Mouse (Mus musculus): Measurements from ENCODE around the gene Slc4a1.

Slc4a1 gene

DNA sequence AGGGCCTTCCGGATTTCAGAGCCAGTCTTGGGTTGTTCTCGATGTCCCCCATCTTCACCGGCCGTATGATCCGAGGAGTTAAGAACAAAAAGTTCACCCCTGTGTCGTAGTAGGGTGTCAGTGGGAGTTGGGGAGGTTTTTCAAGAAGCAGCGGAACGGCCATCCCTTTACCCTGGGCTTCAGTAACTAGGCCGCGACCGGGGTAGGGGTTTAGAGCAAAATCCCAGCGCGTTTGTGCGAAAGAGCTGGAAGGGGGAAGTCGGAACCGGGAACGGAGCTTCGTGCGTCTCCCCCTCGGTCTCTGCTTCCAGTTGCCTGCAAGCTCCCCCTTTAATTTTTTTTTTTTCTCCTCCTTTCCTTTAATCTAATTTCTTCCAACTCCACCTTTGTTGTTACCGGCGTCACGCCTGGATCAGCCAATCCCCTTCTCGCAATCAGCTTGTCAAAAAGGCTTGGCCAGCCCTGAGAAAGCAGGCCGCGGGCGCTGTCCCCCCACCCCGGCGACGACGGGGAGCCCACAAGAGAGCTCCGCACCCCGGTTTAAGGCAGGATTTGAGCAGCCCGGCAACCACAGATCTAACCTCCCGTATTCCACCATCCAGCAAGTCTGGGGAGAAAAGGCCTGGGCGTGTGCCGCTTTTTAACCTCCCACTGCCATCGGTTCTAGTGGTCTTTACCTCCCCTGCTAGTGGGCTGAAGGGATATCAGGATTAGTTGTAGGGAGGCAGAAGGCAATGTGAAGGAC is 45.9 kb downstream of the Slc4a1 start:
- peak; percentile 90 for DNase-seq (ENCODE audit: low spot score)

DNA sequence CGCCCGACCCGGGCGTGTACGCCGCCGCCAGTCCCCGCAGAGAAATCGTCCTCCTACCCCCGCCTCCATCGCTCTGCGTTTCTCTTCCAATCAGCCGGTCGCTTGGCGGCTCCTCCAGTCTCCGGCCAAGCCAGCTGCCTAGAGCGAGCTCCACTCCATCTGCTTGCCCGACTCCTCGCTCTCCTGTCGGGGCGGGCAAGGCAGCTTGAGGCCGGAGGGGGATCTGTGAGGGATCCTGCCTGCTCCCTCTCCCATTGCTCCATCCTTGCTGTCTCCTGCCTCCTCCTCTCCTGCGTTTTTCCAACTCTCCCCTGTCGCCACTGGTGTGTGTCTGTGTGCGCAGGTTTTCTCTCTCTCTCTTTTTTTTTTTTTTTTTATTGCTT is 46.6 kb downstream of the Slc4a1 start, which contains the start of gene Ubtf:
Gene Ubtf, minus strand, starts transcription at position 333 of the 383 bp plus-strand sequence.
- peak; percentile 85 for DNase-seq (ENCODE audit: low spot score)

DNA sequence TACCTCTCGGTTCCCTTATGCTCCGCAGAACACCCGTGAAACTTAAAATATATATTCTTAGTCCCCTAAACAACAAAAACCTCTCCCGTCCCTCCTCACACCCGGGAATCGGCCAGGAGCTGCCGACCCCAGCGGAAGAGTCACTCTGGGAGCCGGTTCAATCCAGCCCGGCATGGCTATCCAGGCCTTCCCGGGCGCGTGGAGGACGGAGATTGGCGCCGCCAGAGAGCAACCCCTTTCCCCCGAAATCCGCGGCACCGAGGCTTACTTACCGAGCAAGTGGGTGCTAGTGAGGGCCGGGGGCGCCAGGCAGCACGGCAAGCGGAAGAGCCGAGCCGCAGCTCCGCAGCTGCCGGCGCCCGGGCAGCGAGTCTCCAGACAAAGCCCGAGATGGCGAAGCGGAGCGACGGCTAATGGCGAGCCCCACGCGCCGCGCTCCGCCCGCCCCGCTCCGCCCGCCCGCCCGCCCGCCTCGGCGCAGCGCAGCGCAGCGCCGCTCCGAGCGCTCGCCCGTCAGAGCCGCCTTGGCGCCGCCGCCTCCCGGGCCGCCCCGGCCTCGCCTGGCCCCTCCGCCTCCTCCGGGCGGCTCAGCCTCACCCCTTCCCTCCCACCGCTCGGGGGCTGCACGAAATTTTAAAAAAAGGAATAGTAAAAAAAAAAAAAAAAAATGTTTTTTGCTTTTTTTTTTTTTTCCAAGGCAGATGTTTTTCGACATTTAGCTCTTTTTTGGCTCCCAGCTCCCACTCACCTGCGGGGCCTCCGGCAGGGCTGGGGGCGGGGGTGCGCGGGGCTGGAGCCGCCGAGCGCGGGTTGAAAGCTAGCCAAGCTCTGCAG is 47.2 kb downstream of the Slc4a1 start:
- DNase-seq (ENCODE audit: low spot score) = peak; percentile 48

GRCm38 (mm10) chr11:102317901-102318575 is 48.0 kb downstream of the Slc4a1 start:
- DNase-seq (ENCODE audit: low spot score) = peak; percentile 54

DNA sequence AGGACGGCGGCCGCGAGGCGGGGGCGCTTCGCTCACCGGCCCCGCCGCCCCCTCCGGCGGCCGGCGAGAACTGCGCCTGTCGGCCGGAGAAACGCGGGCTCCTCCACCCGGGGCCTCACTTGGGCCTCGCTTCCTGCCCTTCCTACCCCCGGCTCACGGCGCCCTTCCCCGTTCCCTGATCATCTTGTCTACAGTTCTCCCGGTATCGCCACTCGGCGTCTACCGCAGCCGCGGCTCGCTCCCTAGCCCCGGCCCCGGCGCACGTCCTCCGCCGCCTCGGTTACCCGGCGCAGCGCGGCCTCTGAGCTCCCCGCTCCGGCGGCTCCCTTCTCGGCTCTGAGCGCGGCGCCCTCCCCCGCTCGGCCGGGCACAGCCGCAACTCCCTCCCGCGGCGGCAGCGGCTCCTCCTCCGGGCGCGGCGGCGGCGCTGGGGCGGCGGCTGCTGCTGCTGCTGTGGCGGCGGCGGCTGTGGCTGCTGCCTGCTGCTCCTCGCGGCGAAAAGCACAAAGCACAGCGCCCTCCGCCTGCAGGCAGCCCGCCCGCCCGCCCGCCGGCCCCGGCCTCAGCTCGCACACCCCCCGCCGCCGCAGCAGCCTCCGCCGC is 48.6 kb downstream of the Slc4a1 start:
- peak; percentile 52 for DNase-seq (ENCODE audit: low spot score)

DNA sequence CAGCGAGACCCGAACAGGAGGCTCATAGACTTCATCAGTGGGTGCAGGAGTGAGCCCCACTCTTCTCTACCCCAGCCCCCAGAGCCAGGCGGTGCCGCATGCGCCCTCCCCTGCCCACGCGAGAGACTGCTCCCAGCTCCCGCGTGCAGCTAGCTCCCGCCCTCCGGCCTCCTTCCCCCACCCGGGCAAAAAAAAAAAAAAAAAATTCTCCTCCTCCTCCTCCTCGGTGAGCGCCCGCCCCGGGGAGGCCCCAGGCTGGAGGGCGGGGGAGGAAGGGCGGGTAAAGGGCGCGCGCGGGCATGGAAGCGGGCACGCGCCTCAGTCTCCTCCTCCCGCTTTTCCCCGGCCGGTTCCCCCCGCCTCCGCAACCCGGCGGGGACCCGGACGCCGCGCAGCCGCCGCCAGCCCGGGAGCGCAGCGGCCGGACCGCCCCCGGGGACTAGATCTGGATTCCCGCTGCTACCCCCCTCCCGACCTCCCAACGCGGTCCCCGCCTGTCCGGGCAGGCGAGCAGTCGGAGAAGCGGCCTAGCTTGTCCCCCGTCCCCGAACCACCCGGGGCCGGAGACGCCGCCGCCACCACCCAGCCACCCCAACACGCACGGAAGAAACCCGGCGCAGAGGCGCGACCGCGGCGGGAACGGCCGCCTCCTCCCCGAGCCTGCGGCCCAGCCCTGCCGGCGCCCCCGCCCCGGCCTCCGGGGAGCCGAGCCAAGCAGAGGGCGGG is 49.3 kb downstream of the Slc4a1 start:
- peak; percentile 87 for DNase-seq (ENCODE audit: low spot score)

DNA sequence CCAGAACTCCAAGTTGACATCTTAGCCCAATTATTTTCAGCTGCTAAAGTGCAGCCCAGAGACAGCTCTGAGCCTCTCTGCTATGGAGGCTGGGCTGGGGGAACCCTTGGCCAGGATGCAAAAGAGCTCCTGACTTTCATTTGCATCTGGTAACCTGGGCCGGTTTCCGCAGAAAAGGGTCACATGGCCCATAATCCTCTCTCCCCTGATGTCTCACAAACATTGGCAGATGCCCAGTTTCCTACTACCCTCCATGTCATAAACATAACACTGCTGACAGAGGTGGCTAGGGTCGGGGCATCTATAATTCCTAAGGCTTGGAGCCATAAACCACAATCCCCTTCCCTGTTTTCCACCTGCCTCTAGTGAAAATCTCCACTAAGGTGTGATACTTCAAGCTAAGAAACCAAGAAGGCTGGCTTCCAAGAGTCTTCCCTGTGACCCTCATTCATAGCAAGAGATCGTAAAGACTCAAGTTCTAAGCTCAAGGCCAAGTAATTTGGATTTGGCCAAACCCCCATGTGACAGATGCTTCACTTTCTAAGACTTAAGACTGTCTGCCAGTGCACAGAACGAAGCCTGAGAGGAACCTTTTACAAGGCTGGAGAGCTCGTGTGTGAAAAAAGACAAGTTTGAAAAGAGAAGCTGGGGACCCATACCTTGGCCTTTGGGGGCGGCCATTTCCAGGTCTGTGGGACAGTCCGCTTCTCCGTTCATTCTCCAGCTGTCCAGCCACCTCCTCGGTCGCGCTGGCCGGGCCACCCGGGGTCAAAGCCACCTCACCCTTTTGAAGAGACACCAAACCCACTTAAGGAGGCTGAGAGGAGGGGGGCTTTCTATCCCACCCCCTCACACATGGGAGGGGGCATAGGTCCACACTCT is 50.1 kb downstream of the Slc4a1 start:
- no peak for DNase-seq (ENCODE audit: low spot score)

- DNase-seq (ENCODE audit: low spot score) = no peak
These were observed 51.7 kb downstream of the Slc4a1 start for GRCm38 (mm10) chr11:102314321-102314720.

DNA sequence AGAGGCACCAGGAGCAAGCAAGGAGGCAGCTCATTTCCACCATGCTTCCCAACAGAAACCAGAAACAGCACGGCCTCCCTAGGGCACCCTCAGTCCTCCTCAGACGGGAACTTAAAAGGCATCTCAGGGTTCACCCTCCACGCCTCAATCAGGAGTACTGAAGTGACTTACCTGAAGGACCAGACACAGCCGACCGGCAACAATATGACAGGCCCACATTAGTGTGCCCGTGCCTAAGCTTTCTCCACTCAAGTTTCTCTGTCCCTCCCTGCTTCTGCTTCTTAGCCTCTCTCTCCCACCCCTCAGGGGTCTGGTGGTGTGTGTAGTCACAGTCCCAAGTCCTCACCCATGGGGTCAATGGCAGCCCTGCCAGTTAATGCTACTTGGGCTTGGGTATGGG is 53.4 kb downstream of the Slc4a1 start:
- no peak for DNase-seq (ENCODE audit: low spot score)

DNA sequence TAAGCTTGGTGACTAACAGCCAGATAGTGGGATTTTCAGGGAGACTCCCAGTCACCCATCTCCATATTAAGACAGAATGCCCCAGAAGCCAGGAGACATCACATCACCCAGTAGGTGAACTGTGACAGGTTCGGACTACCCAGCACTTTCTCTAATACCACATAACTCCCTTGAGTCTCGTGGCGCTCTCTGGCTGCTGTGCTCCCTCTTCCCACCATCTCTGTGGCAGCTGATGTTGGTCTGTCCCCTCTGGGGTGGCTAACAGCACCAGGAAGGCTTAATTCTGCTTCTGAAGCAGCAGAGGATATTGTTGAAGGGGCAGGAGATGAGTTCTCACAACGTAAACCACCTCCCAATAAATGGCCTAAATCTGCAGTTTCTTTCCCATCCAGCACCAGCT is 54.0 kb downstream of the Slc4a1 start:
- peak; percentile 3 for DNase-seq (ENCODE audit: low spot score)

DNA sequence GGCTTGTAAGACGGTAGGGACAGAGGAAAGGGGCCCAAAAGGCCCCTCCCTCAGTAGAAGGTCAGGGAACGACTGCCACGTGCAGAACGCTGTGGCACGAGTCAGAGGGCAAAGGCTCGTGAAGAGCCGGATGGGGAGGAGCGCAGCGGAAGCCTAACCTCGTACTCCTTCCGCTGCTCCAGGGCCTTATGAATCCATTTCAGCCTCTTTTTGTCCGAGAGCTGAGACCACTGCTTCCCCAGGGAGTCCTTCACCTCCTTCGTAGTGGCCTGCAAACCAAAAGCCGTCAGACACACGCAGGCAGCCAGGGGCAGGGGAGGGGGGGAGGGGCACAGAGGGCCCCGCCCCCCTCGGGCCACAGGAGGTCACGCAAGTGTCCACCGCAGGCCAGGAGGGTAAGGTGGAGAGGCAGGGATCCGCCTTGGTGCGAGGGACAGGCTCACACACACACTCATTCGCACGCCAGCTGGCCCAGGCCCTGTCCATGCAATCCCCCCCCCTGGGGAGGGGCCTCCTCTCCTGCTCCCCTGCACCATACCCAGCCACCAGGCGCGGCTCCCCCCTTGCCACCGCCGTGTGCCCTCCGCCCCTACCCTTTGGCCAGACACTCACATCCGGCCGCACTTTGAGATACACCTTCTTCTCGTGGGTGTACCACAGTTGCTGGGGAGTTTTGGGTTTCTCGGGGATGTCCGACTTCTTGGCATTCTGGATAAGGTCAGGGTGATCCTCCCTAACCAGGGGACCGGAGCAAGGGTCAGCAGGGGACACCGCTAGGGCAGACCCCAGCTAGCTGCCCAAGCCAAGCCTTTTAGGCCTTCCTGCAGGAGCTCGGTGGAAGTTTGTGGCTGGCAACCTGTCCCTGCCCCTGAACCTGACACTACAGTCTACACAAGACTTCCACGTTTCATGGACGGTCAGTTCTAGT is 55.0 kb downstream of the Slc4a1 start:
- DNase-seq (ENCODE audit: low spot score) = peak; percentile 15

DNA sequence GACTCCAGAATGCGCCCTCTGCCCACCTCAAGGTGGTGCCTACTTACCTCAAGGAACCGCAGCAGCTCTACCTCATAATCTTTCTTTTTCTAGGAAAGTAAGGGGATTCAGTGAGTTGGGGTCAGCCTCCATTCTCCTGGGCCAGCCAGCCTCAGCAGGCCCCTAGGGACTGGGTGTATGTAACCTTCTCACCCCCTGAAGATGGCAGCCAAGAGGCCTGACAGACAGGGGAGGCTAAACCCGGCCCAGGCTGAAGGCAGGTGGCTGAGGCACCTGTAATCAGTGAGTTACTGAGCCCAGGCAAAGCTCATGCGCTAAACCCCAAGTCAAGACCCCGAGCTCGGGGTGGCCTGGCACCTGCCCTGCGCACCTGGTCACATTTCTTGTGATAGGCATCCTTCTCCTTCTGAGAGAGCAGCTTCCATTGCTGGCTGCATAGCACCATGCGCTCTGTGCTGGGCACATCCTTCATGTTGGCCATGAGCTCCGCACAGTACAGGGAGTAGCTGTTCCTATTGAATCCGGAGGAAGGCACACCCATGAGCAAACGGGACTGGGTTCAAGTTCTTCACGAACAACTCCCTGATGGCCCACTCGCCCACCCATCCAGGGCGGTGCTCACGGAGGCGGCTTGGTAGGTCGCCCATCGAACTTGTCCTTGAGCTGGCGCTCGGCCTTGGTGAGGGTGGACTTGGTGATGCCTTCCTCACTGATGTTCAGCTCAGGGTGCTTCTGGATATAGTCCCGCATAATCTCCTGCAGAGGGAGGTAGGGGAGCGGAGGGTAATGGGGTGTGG is 56.0 kb downstream of the Slc4a1 start:
- DNase-seq (ENCODE audit: low spot score) = peak; percentile 16

- peak; percentile 97 for DNase-seq (ENCODE audit: low spot score)
These were observed 57.0 kb downstream of the Slc4a1 start for GRCm38 (mm10) chr11:102308979-102309378.

GRCm38 (mm10) chr11:102308104-102308503 is 57.9 kb downstream of the Slc4a1 start:
- no peak for DNase-seq (ENCODE audit: low spot score)

GRCm38 (mm10) chr11:102305359-102305758 is 60.6 kb downstream of the Slc4a1 start:
- no peak for DNase-seq (ENCODE audit: low spot score)

- DNase-seq (ENCODE audit: low spot score) = no peak
These were observed 61.9 kb downstream of the Slc4a1 start for GRCm38 (mm10) chr11:102304141-102304540.

- peak; percentile 62 for DNase-seq (ENCODE audit: low spot score)
These were observed 66.2 kb downstream of the Slc4a1 start for GRCm38 (mm10) chr11:102299839-102300238.
